Mouse (Mus musculus): ENCODE measurements around the gene Arhgef15. TPM values are rescaled to one million over a fixed set of nuclear protein-coding genes. Genes with fewer than 3 reads are reported as not detected.
A peak's percentile ranks its signal among the peaks of the same experiment; 100 is the strongest.
"Not testable (repeated sequence)": the region's sequence is repeated elsewhere in the genome, so short reads cannot be mapped to it uniquely, and the experiment has no call there.

Gene Arhgef15
- polyA plus RNA-seq, 1 experiment from 2014 or later: 7.2 TPM

- Histone ChIP-seq H3K9me3 (no peaks in the 10 kb centered on the region), H3K27me3 (no peaks in the 10 kb centered on the region), H3K4me3 (no peak overlapping the region), H3K36me3 (no peaks in the 10 kb centered on the region; the same call in 1 of the 2 replicates), H3K4me1 (peaks cover 10% of the 10 kb centered on the region), H3K9ac (no peak overlapping the region), H3K4me2 (replicated peaks) (no peak overlapping the region), H3K27ac (no peak overlapping the region)
- 88% methylated on average over 1 of the region's 1 CpGs for WGBS
- ATAC-seq (ENCODE audit: low FRiP score, low read depth): no peak
These were observed 18.3 kb upstream of the Arhgef15 start for GRCm38 (mm10) chr11:68975601-68976000.

- Histone ChIP-seq H3K9ac (peak within 1 kb of the TSS; percentile 19; the same call in 1 of the 2 replicates), H3K27ac (no peak within 1 kb of the TSS), H3K36me3 (no peaks in the 10 kb centered on the region; the same call in 1 of the 2 replicates), H3K9me3 (no peaks in the 10 kb centered on the region), H3K4me2 (replicated peaks) (peak within 1 kb of the TSS; percentile 70), H3K4me1 (peaks cover 10% of the 10 kb centered on the region), H3K27me3 (no peaks in the 10 kb centered on the region), H3K4me3 (peak within 1 kb of the TSS; percentile 49)
- no peak for ATAC-seq (ENCODE audit: low FRiP score, low read depth)
- 78% methylated on average over 7 of the region's 7 CpGs for WGBS
These were observed 17.8 kb upstream of the Arhgef15 start, which contains the start of gene Rangrf for GRCm38 (mm10) chr11:68975085-68975484. Gene Rangrf (minus strand): TSS chr11:68975185.

GRCm38 (mm10) chr11:68974059-68974450 lies 16.8 kb upstream of the Arhgef15 start:
- Histone ChIP-seq H3K9me3 (no peaks in the 10 kb centered on the region), H3K4me1 (peaks cover 10% of the 10 kb centered on the region), H3K27me3 (no peaks in the 10 kb centered on the region), H3K4me2 (replicated peaks) (peak overlapping the region; percentile 70), H3K27ac (no peak overlapping the region), H3K36me3 (no peaks in the 10 kb centered on the region; the same call in 1 of the 2 replicates), H3K4me3 (peak overlapping the region; percentile 49), H3K9ac (peak overlapping the region; percentile 19)
- 30% methylated on average over 6 of the region's 6 CpGs for WGBS
- no peak for ATAC-seq (ENCODE audit: low FRiP score, low read depth)

GRCm38 (mm10) chr11:68973250-68974058 lies 16.2 kb upstream of the Arhgef15 start:
- not testable (repeated sequence) for H3K9me3 ChIP-seq
- peak overlapping the region; percentile 60 for H3K9ac ChIP-seq
- under 1% methylated on average over 38 of the region's 38 CpGs for WGBS

GRCm38 (mm10) chr11:68970232-68970631 lies 13.0 kb upstream of the Arhgef15 start:
- no peak for ATAC-seq (ENCODE audit: low FRiP score, low read depth)

More at GRCm38 (mm10) chr11:68973250-68974058, 16.2 kb upstream of the Arhgef15 start:
- Histone ChIP-seq H3K4me2 (replicated peaks) (peak overlapping the region; percentile 70), H3K4me3 (peak overlapping the region; percentile 49), H3K4me1 (peaks cover 14% of the 10 kb centered on the region)
- not testable (repeated sequence) for H3K36me3 ChIP-seq, H3K27me3 ChIP-seq, H3K27ac ChIP-seq
- peak; percentile 94 for ATAC-seq (ENCODE audit: low FRiP score, low read depth)

GRCm38 (mm10) chr11:68968752-68969151 lies 11.5 kb upstream of the Arhgef15 start:
- no peaks in the 10 kb centered on the region for H3K9me3 ChIP-seq
- 0 out of 2 replicates have a peak overlapping the region, but pooled peaks have one; percentile 61 for H3K4me3 ChIP-seq
- H3K4me2 ChIP-seq (replicated peaks): peak overlapping the region; percentile 96
- no peaks in the 10 kb centered on the region for H3K27me3 ChIP-seq
- WGBS: 82% methylated on average over 11 of the region's 11 CpGs
- ATAC-seq (ENCODE audit: low FRiP score, low read depth): no peak
- no peaks in the 10 kb centered on the region; the same call in 1 of the 2 replicates for H3K36me3 ChIP-seq
- no peak overlapping the region for H3K27ac ChIP-seq
- H3K4me1 ChIP-seq: peaks cover 18% of the 10 kb centered on the region
- peak overlapping the region; percentile 73 for H3K9ac ChIP-seq

More at GRCm38 (mm10) chr11:68970232-68970631, 13.0 kb upstream of the Arhgef15 start:
- H3K36me3 ChIP-seq: no peaks in the 10 kb centered on the region; the same call in 1 of the 2 replicates
- no peak overlapping the region for H3K27ac ChIP-seq
- H3K27me3 ChIP-seq: no peaks in the 10 kb centered on the region
- H3K4me1 ChIP-seq: peaks cover 23% of the 10 kb centered on the region
- H3K9ac ChIP-seq: no peak overlapping the region
- no peak overlapping the region for H3K4me2 ChIP-seq (replicated peaks)
- H3K4me3 ChIP-seq: no peak overlapping the region
- WGBS: 80% methylated on average over 4 of the region's 4 CpGs
- no peaks in the 10 kb centered on the region for H3K9me3 ChIP-seq

GRCm38 (mm10) chr11:68967337-68968282 lies 10.3 kb upstream of the Arhgef15 start, which contains the start of gene Slc25a35:
Gene Slc25a35 (plus strand): TSS chr11:68968131.
- no peaks in the 10 kb centered on the region for H3K9me3 ChIP-seq
- ATAC-seq (ENCODE audit: low FRiP score, low read depth): peak; percentile 96
- H3K4me2 ChIP-seq (replicated peaks): peak within 1 kb of the TSS; percentile 96
- no peaks in the 10 kb centered on the region for H3K27me3 ChIP-seq
- H3K4me1 ChIP-seq: peaks cover 13% of the 10 kb centered on the region
- peak within 1 kb of the TSS; percentile 61 for H3K4me3 ChIP-seq
- under 1% methylated on average over 50 of the region's 50 CpGs for WGBS
- H3K27ac ChIP-seq: no peak within 1 kb of the TSS
- H3K36me3 ChIP-seq: no peaks in the 10 kb centered on the region; the same call in 1 of the 2 replicates
- H3K9ac ChIP-seq: peak within 1 kb of the TSS; percentile 73

GRCm38 (mm10) chr11:68966554-68966953 lies 9.3 kb upstream of the Arhgef15 start:
- Histone ChIP-seq H3K27ac (no peak overlapping the region), H3K4me2 (replicated peaks) (no peak overlapping the region), H3K9me3 (no peaks in the 10 kb centered on the region), H3K4me1 (peaks cover 16% of the 10 kb centered on the region), H3K27me3 (no peaks in the 10 kb centered on the region), H3K4me3 (no peak overlapping the region; the same call in 1 of the 2 replicates), H3K36me3 (no peaks in the 10 kb centered on the region; the same call in 1 of the 2 replicates), H3K9ac (no peak overlapping the region)
- 37% methylated on average over 1 of the region's 1 CpGs for whole genome bisulfite sequencing
- no peak for ATAC-seq (ENCODE audit: low FRiP score, low read depth)

GRCm38 (mm10) chr11:68965845-68966244 lies 8.6 kb upstream of the Arhgef15 start:
- H3K9me3 ChIP-seq: no peaks in the 10 kb centered on the region
- no peak overlapping the region for H3K4me3 ChIP-seq
- H3K27me3 ChIP-seq: no peaks in the 10 kb centered on the region
- no peaks in the 10 kb centered on the region; the same call in 1 of the 2 replicates for H3K36me3 ChIP-seq
- no peak overlapping the region for H3K4me2 ChIP-seq (replicated peaks)
- no peak for ATAC-seq (ENCODE audit: low FRiP score, low read depth)
- H3K27ac ChIP-seq: no peak overlapping the region
- peaks cover 16% of the 10 kb centered on the region for H3K4me1 ChIP-seq
- H3K9ac ChIP-seq: no peak overlapping the region
- 32% methylated on average over 3 of the region's 3 CpGs for WGBS

GRCm38 (mm10) chr11:68965050-68965449 lies 7.8 kb upstream of the Arhgef15 start:
- Histone ChIP-seq H3K36me3 (no peaks in the 10 kb centered on the region), H3K9me3 (no peaks in the 10 kb centered on the region), H3K4me2 (replicated peaks) (no peak overlapping the region), H3K4me1 (peaks cover 16% of the 10 kb centered on the region), H3K9ac (no peak overlapping the region), H3K27ac (no peak overlapping the region), H3K27me3 (no peaks in the 10 kb centered on the region), H3K4me3 (no peak overlapping the region)
- ATAC-seq (ENCODE audit: low FRiP score, low read depth): no peak

GRCm38 (mm10) chr11:68963405-68963804 lies 6.1 kb upstream of the Arhgef15 start:
- ATAC-seq (ENCODE audit: low FRiP score, low read depth): no peak
- Histone ChIP-seq H3K4me1 (peaks cover 12% of the 10 kb centered on the region), H3K9ac (no peak overlapping the region), H3K9me3 (no peaks in the 10 kb centered on the region), H3K27me3 (no peaks in the 10 kb centered on the region), H3K36me3 (no peaks in the 10 kb centered on the region), H3K27ac (no peak overlapping the region), H3K4me3 (no peak overlapping the region), H3K4me2 (replicated peaks) (no peak overlapping the region)
- 79% methylated on average over 2 of the region's 2 CpGs for WGBS

Measured in limb, embryonic 13.5 days (tissue).